23 mouse cellular contexts compared by ENCODE assay signal in genomic region chr13:76750663-76751429, GRCm38 (mm10).
"Had no signal": no experiment of that assay in that cellular context is flagged by ENCODE, and none has a peak within 500 bp of the region (broad histone marks: within the 10 kb centered on the region; RNA-seq: fewer than 3 reads in every experiment).

No protein-coding gene starts in this region.

- H3K4me2 ChIP-seq: heart, embryonic 12.5 days; hindbrain, embryonic 14.5 days; intestine, embryonic 15.5 days; limb, embryonic 13.5 days; limb, embryonic 15.5 days; liver, embryonic 12.5 days had no signal

- H3K27ac ChIP-seq: gastrocnemius, adult 2 months; heart, adult 2 months; hindbrain, embryonic 14.5 days; intestine, embryonic 15.5 days; layer of hippocampus, adult 2 months; limb, embryonic 13.5 days; limb, embryonic 15.5 days; liver, embryonic 12.5 days had no signal

- H3K4me1 ChIP-seq: heart, embryonic 12.5 days; intestine, embryonic 15.5 days; limb, embryonic 13.5 days; limb, embryonic 15.5 days; liver, embryonic 12.5 days had no signal

- H3K36me3 ChIP-seq: heart, embryonic 12.5 days; intestine, embryonic 15.5 days; limb, embryonic 13.5 days; limb, embryonic 15.5 days; liver, embryonic 12.5 days had no signal

- H3K4me3 ChIP-seq: gastrocnemius, adult 2 months; heart, adult 2 months; heart, embryonic 12.5 days; intestine, embryonic 15.5 days; layer of hippocampus, adult 2 months; limb, embryonic 13.5 days; limb, embryonic 15.5 days; liver, embryonic 12.5 days had no signal

- ATAC-seq: hindbrain, embryonic 16.5 days; inflammation-experienced regulatory T-cells, adult 6 months; intestine, embryonic 15.5 days; intestine, postnatal 0 days; liver, embryonic 12.5 days had no signal

- H3K9ac ChIP-seq: heart, embryonic 12.5 days; hindbrain, embryonic 14.5 days; intestine, embryonic 15.5 days; limb, embryonic 13.5 days; limb, embryonic 15.5 days; liver, embryonic 12.5 days had no signal

- H3K27me3 ChIP-seq: heart, embryonic 12.5 days; intestine, embryonic 15.5 days; limb, embryonic 13.5 days; limb, embryonic 15.5 days; liver, embryonic 12.5 days had no signal

- H3K9me3 ChIP-seq: heart, embryonic 12.5 days; intestine, embryonic 15.5 days; limb, embryonic 13.5 days; limb, embryonic 15.5 days; liver, embryonic 12.5 days had no signal

- DNase-seq: gastrocnemius, adult 2 months; gastrocnemius, postnatal 10 days; gastrocnemius, postnatal 25 days; heart, adult 11 months; heart, adult 2 months; heart, postnatal 10 days; heart, postnatal 4 days; kidney, adult 18-20 months; kidney, adult 8-10 months; kidney, postnatal 10 days; kidney, postnatal 25 days; kidney, postnatal 4 days; left cerebral cortex, postnatal 4 days had no signal
